Mouse (Mus musculus): ENCODE results near the gene Dsel.
A peak's percentile ranks its signal among the peaks of the same experiment; 100 is the strongest.

Gene Dsel

GRCm38 (mm10) chr1:111864779-111865165 lies at the start of gene Dsel:
Gene Dsel, minus strand, starts transcription at chr1:111864918.
- DNase-seq (ENCODE audit: low spot score in 2 of 2): peak; percentile 84 to 88

GRCm38 (mm10) chr1:111911424-111911823 lies 46.7 kb upstream of the Dsel start:
- no peak for DNase-seq (ENCODE audit: low spot score in 2 of 2)

- no peak for DNase-seq (ENCODE audit: low spot score in 2 of 2)
These were observed 18.6 kb upstream of the Dsel start for GRCm38 (mm10) chr1:111883336-111883735.

- DNase-seq (ENCODE audit: low spot score in 2 of 2): no peak
These were observed 11.1 kb upstream of the Dsel start for GRCm38 (mm10) chr1:111875784-111876183.

- DNase-seq (ENCODE audit: low spot score in 2 of 2): no peak
These were observed 8.5 kb upstream of the Dsel start for GRCm38 (mm10) chr1:111873196-111873595.

GRCm38 (mm10) chr1:111865467-111865866 lies 749 bp upstream of the Dsel start:
- no peak for DNase-seq (ENCODE audit: low spot score in 2 of 2)

GRCm38 (mm10) chr1:111864063-111864778 lies 497 bp downstream of the Dsel start:
- peak; percentile 43 to 72 for DNase-seq (ENCODE audit: low spot score in 2 of 2)

- no peak for DNase-seq (ENCODE audit: low spot score in 2 of 2)
These were observed 6.9 kb downstream of the Dsel start for GRCm38 (mm10) chr1:111857852-111858251.

GRCm38 (mm10) chr1:111852439-111852838 lies 12.3 kb downstream of the Dsel start:
- no peak for DNase-seq (ENCODE audit: low spot score in 2 of 2)

GRCm38 (mm10) chr1:111833583-111834225 lies 31.0 kb downstream of the Dsel start:
- no peak for DNase-seq (ENCODE audit: low spot score in 2 of 2)

Data from spleen, postnatal 4 days (tissue).